In the genomic region with DNA sequence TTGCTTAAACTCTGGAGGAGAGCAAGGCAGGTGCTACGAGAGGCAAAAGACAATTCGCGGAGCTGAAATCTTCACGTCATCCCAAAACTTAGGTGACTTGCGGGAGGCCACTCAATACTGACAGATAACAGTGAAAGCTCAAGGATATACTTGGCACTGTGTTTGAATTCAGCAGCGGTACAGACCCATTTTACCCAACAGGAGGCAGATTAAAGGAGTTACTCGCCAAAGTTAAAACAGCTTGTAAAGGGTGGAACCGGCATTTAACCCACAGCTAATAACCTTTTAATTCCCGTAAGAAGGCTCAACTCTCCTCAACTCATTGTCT, we compare ENCODE assay signal across 8 mouse cellular contexts. TPM values are rescaled to one million over a fixed set of nuclear protein-coding genes. Genes with fewer than 3 reads are reported as not detected.
DNase-seq lines count a peak whose midpoint lies in the region; ATAC-seq and TF ChIP-seq lines count a peak whose summit lies in the region.

No protein-coding gene starts in this region.

- WGBS in lung, adult 2 months = 2% methylated on average over 9 of the region's 9 CpGs
- 2% methylated on average over 9 of the region's 9 CpGs for WGBS in embryonic facial prominence, embryonic 15.5 days
- WGBS in limb, embryonic 10.5 days = 6% methylated on average over 9 of the region's 9 CpGs
- WGBS in neural tube, embryonic 15.5 days = 4% methylated on average over 9 of the region's 9 CpGs

- H3K4me1 ChIP-seq in lung, adult 2 months (ENCODE audit: control insufficient read depth, insufficient read depth, low read length) = peaks cover 6% of the 10 kb centered on the region
- peaks cover 29% of the 10 kb centered on the region for H3K4me1 ChIP-seq in embryonic facial prominence, embryonic 15.5 days
- peaks cover 41% of the 10 kb centered on the region for H3K4me1 ChIP-seq in limb, embryonic 10.5 days
- H3K4me1 ChIP-seq in neural tube, embryonic 15.5 days = peaks cover 56% of the 10 kb centered on the region

- peaks cover 28% of the 10 kb centered on the region for H3K36me3 ChIP-seq in embryonic facial prominence, embryonic 15.5 days
- peaks cover 33% of the 10 kb centered on the region for H3K36me3 ChIP-seq in limb, embryonic 10.5 days
- H3K36me3 ChIP-seq in neural tube, embryonic 15.5 days = peaks cover 16% of the 10 kb centered on the region

- H3K9ac ChIP-seq in embryonic facial prominence, embryonic 15.5 days = peak overlapping the region; percentile 35
- H3K9ac ChIP-seq in neural tube, embryonic 15.5 days (replicated peaks) = peak overlapping the region; percentile 56

- H3K27ac ChIP-seq in embryonic facial prominence, embryonic 15.5 days (replicated peaks) = peak overlapping the region; percentile 94
- H3K27ac ChIP-seq in limb, embryonic 10.5 days = peak overlapping the region; percentile 78
- H3K27ac ChIP-seq in neural tube, embryonic 15.5 days (replicated peaks) = peak overlapping the region; percentile 87

- intact Hi-C loops in left cerebral cortex, postnatal 10 days (cut with DNase I) = no loop called here

- H3K27me3 ChIP-seq in embryonic facial prominence, embryonic 15.5 days = no peaks in the 10 kb centered on the region
- no peaks in the 10 kb centered on the region for H3K27me3 ChIP-seq in limb, embryonic 10.5 days (ENCODE audit: low read depth, poor library complexity, severe bottlenecking)
- no peaks in the 10 kb centered on the region for H3K27me3 ChIP-seq in neural tube, embryonic 15.5 days (replicated peaks)

- TF ChIP-seq CTCF in lung, adult 2 months (IDR thresholded peaks at IDR 0.05; ENCODE audit: insufficient read depth, low read length) = no peak

- no peak for DNase-seq in lung, adult 2 months
- no peak for DNase-seq in lung, postnatal 10 days
- no peak for DNase-seq in limb, embryonic 10.5 days (ENCODE audit: low spot score)
- DNase-seq in left cerebral cortex, postnatal 10 days (ENCODE audit: extremely low spot score in 1 of 2, low spot score in 2 of 2) = no peak
- no peak for DNase-seq in layer of hippocampus, adult 18-20 months (ENCODE audit: low spot score in 2 of 2)

- no peak for ATAC-seq in embryonic facial prominence, embryonic 15.5 days (ENCODE audit: insufficient number of reproducible peaks, low FRiP score, low TSS enrichment, low read depth)
- ATAC-seq in neural tube, embryonic 15.5 days (ENCODE audit: low FRiP score) = no peak; the same call in 1 of the 2 replicates
- no peak for ATAC-seq in activated CD4-positive, CD25-positive, alpha-beta regulatory T cell, adult 4 months

- H3K9me3 ChIP-seq in embryonic facial prominence, embryonic 15.5 days (replicated peaks) = no peaks in the 10 kb centered on the region
- no peaks in the 10 kb centered on the region for H3K9me3 ChIP-seq in limb, embryonic 10.5 days (replicated peaks)
- H3K9me3 ChIP-seq in neural tube, embryonic 15.5 days (replicated peaks) = no peaks in the 10 kb centered on the region

- peak overlapping the region; percentile 71 for H3K4me2 ChIP-seq in embryonic facial prominence, embryonic 15.5 days (replicated peaks)
- H3K4me2 ChIP-seq in neural tube, embryonic 15.5 days = peak overlapping the region; percentile 83

- TF ChIP-seq POLR2A in lung, adult 2 months (IDR thresholded peaks at IDR 0.05; ENCODE audit: borderline replicate concordance, extremely low read depth, low read depth, low read length) = no peak

- peak overlapping the region; percentile 80 for H3K4me3 ChIP-seq in lung, adult 2 months (replicated peaks; ENCODE audit: extremely low read depth, low read depth, low read length)
- H3K4me3 ChIP-seq in embryonic facial prominence, embryonic 15.5 days (replicated peaks) = peak overlapping the region; percentile 65
- H3K4me3 ChIP-seq in limb, embryonic 10.5 days = peak overlapping the region; percentile 56
- H3K4me3 ChIP-seq in neural tube, embryonic 15.5 days (replicated peaks) = peak overlapping the region; percentile 58

RNA-seq across cellular contexts. Expression of a gene that starts 0.4 kb away (rescaled TPM):
- polyA plus RNA-seq in lung, adult 2 months (2012; rRNA removed) = 45.0 and 47.8 TPM in 2 replicates
- 39.4 and 39.5 TPM in 2 replicates for polyA plus RNA-seq in embryonic facial prominence, embryonic 15.5 days (2015; fragmentation: Nextera tagmentation; extraction: Ambion mirVana)
- 34.7 and 48.6 TPM in 2 replicates for polyA plus RNA-seq in limb, embryonic 10.5 days (2016; fragmentation: Nextera tagmentation; extraction: Ambion mirVana)
- polyA plus RNA-seq in neural tube, embryonic 15.5 days (2015; fragmentation: Nextera tagmentation; extraction: Ambion mirVana) = 28.9 and 30.4 TPM in 2 replicates
- polyA plus RNA-seq in activated CD4-positive, CD25-positive, alpha-beta regulatory T cell, adult 4 months (2017; shearing (Covaris generic)) = 1 to 10 TPM; 2.6 to 7.2 TPM
- total RNA-seq in left cerebral cortex, postnatal 10 days (2021) = 10 to 100 TPM; 67.7 to 68.2 TPM
- total RNA-seq in layer of hippocampus, adult 18-20 months (2021) = 10 to 100 TPM; 79.3 to 86.3 TPM

RNA-seq across cellular contexts. Expression of a gene that starts 4.6 kb away (rescaled TPM):
- polyA plus RNA-seq in lung, adult 2 months (2012; rRNA removed) = 11.7 and 17.8 TPM in 2 replicates
- 85.5 and 89.8 TPM in 2 replicates for polyA plus RNA-seq in embryonic facial prominence, embryonic 15.5 days (2015; fragmentation: Nextera tagmentation; extraction: Ambion mirVana)
- polyA plus RNA-seq in limb, embryonic 10.5 days (2016; fragmentation: Nextera tagmentation; extraction: Ambion mirVana) = 69.0 and 70.6 TPM in 2 replicates
- 102 and 129 TPM in 2 replicates for polyA plus RNA-seq in neural tube, embryonic 15.5 days (2015; fragmentation: Nextera tagmentation; extraction: Ambion mirVana)
- polyA plus RNA-seq in activated CD4-positive, CD25-positive, alpha-beta regulatory T cell, adult 4 months (2017; shearing (Covaris generic)) = not detected
- 100 to 1,000 TPM; 165 to 166 TPM for total RNA-seq in left cerebral cortex, postnatal 10 days (2021)
- total RNA-seq in layer of hippocampus, adult 18-20 months (2021) = 100 to 1,000 TPM; 159 to 188 TPM

RNA-seq across cellular contexts. Expression of a gene that starts 5.9 kb away (rescaled TPM):
- polyA plus RNA-seq in lung, adult 2 months (2012; rRNA removed) = 0.05 and 0.11 TPM in 2 replicates
- polyA plus RNA-seq in embryonic facial prominence, embryonic 15.5 days (2015; fragmentation: Nextera tagmentation; extraction: Ambion mirVana) = 0.15 and 0.30 TPM in 2 replicates
- polyA plus RNA-seq in limb, embryonic 10.5 days (2016; fragmentation: Nextera tagmentation; extraction: Ambion mirVana) = 0.31 TPM in 1 of 2 replicates, not detected in the other
- polyA plus RNA-seq in neural tube, embryonic 15.5 days (2015; fragmentation: Nextera tagmentation; extraction: Ambion mirVana) = 0.10 and 0.24 TPM in 2 replicates
- not detected for polyA plus RNA-seq in activated CD4-positive, CD25-positive, alpha-beta regulatory T cell, adult 4 months (2017; shearing (Covaris generic))
- under 1 TPM in 1 of 2 experiments, not detected in 1; 0.14 TPM for total RNA-seq in left cerebral cortex, postnatal 10 days (2021)
- total RNA-seq in layer of hippocampus, adult 18-20 months (2021) = not detected

RNA-seq across cellular contexts. Expression of a gene that starts 39.8 kb away (rescaled TPM):
- 71.3 and 75.9 TPM in 2 replicates for polyA plus RNA-seq in lung, adult 2 months (2012; rRNA removed)
- 21.8 and 23.5 TPM in 2 replicates for polyA plus RNA-seq in embryonic facial prominence, embryonic 15.5 days (2015; fragmentation: Nextera tagmentation; extraction: Ambion mirVana)
- 18.3 and 26.7 TPM in 2 replicates for polyA plus RNA-seq in limb, embryonic 10.5 days (2016; fragmentation: Nextera tagmentation; extraction: Ambion mirVana)
- 3.0 and 11.2 TPM in 2 replicates for polyA plus RNA-seq in neural tube, embryonic 15.5 days (2015; fragmentation: Nextera tagmentation; extraction: Ambion mirVana)
- polyA plus RNA-seq in activated CD4-positive, CD25-positive, alpha-beta regulatory T cell, adult 4 months (2017; shearing (Covaris generic)) = 10 to 100 TPM; 26.6 to 35.5 TPM
- 1 to 10 TPM; 2.4 to 2.6 TPM for total RNA-seq in left cerebral cortex, postnatal 10 days (2021)
- total RNA-seq in layer of hippocampus, adult 18-20 months (2021) = 1 to 10 TPM; 2.2 to 4.0 TPM

RNA-seq across cellular contexts. Expression of a gene that starts 50.3 kb away (rescaled TPM):
- 0.36 and 0.70 TPM in 2 replicates for polyA plus RNA-seq in lung, adult 2 months (2012; rRNA removed)
- 0.99 TPM in 1 of 2 replicates, not detected in the other for polyA plus RNA-seq in embryonic facial prominence, embryonic 15.5 days (2015; fragmentation: Nextera tagmentation; extraction: Ambion mirVana)
- 0.40 and 0.48 TPM in 2 replicates for polyA plus RNA-seq in limb, embryonic 10.5 days (2016; fragmentation: Nextera tagmentation; extraction: Ambion mirVana)
- 0.36 and 0.51 TPM in 2 replicates for polyA plus RNA-seq in neural tube, embryonic 15.5 days (2015; fragmentation: Nextera tagmentation; extraction: Ambion mirVana)
- not detected for polyA plus RNA-seq in activated CD4-positive, CD25-positive, alpha-beta regulatory T cell, adult 4 months (2017; shearing (Covaris generic))
- total RNA-seq in left cerebral cortex, postnatal 10 days (2021) = not detected
- not detected for total RNA-seq in layer of hippocampus, adult 18-20 months (2021)

Comparison
In these comparisons a context has a peak if more than half of its experiments do, and no peak if none do; other contexts are left out.
1. RNA of a gene that starts 4.6 kb away (polyA plus RNA-seq): 102 to 129 TPM in neural tube, embryonic 15.5 days, 85.5 to 89.8 TPM in embryonic facial prominence, embryonic 15.5 days, 69.0 to 70.6 TPM in limb, embryonic 10.5 days and 11.7 to 17.8 TPM in lung, adult 2 months; not detected in activated CD4-positive, CD25-positive, alpha-beta regulatory T cell, adult 4 months; every median in the first group is over 10 times any median in the second.
2. Peak in every context shown above with its lines, with median percentiles within 50 percentile points of each other: H3K4me3 ChIP-seq and H3K27ac ChIP-seq.